Mouse (Mus musculus): ENCODE data around the gene Fam214b. TPM values are rescaled to one million over a fixed set of nuclear protein-coding genes. Genes with fewer than 3 reads are reported as not detected.

Fam214b gene
- total RNA-seq (2021), result 10 to 100 TPM; 26.1 to 30.0 TPM

DNA sequence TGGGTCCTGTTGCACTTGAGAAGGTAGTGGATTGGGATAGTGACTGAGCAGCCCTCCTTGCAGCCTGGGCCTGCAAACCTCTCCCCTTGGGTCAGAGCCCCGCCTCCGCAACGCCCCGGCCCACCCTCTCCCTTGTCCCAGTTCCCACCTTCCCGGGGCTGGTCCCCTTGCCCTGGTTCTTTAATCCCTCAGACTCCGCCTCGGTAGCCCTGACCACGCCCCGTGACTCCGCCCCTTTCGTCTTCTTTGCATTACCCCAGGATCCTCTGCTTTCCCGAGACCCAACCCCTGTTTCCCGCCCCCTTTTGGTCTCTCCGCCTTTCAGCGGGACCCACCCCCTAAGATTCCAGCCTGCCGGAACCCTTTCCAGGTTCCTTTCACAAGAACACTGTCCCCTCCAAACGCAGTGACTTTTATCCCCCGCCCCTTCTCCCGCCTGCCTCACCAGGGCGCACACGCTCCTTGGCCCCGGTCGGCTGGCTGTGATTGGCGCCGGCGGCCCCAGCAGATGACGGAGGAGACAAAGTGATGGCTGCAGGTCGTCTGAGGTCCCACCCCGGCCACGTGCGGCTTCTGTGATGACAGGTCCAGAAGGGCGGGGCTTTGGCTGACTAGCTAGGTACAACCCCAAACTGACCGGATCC is at the start of gene Fam214b:
Fam214b (minus strand) TSS at position 562 of the 644 bp plus-strand sequence.
- DNase-seq, result peak; percentile 97 to 99
- intact Hi-C loops (cut with DNase I), result loop anchor here (2.0 kb wide), 2 partner anchors 199 to 515 kb away; no protein-coding TSS in a partner anchor

- DNase-seq, result no peak
- intact Hi-C loops (cut with DNase I), result no loop called here
Observed at GRCm38 (mm10) chr4:43091183-43091582, 45.2 kb upstream of the Fam214b start.

- intact Hi-C loops (cut with DNase I), result no loop called here
- DNase-seq, result no peak
Observed at GRCm38 (mm10) chr4:43089950-43090349, 43.9 kb upstream of the Fam214b start.

DNA sequence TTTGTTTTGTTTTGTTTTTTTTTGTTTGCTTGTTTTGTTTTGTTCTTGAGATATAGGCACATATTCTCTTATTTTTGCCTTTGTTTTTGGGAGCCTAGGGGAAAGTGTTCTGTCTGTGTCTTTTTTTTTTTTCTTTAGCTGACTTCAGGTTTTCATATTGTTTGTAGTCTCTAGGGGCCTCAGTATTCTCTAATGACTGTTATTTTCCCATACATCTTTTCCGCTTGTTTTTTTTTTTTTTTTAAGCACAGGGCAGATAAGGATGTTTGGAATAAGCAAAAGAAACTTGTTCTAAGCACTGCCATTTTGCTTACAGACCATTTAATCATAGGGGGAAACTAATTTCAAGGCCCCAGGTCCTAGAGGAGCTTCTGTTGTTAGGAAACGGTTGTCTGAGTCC is 36.4 kb upstream of the Fam214b start:
- DNase-seq, result no peak
- intact Hi-C loops (cut with DNase I), result no loop called here

GRCm38 (mm10) chr4:43078071-43078718 is 32.2 kb upstream of the Fam214b start:
- intact Hi-C loops (cut with DNase I), result no loop called here
- DNase-seq, result no peak

DNA sequence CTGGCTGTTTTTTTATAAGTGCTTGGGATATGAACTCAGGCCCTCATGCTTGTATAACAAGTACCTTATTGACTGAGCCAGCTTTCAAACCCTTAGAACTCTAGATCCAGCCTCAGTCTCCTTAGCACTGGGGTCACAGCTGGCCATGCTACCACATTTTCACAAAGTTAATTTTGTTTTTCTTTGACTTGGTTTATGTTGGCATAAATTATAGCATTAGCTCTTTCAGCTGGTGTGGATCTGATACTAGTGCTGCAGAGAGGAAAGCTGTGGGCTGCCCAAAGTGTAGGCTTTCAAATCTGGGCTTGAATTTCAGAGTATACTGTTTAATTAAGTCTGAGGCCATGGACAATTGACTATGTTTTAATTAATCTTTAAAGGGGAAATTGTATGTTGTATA is 28.9 kb upstream of the Fam214b start:
- no peak for DNase-seq
- intact Hi-C loops (cut with DNase I), result no loop called here

GRCm38 (mm10) chr4:43065471-43065870 is 19.5 kb upstream of the Fam214b start:
- DNase-seq, result no peak
- intact Hi-C loops (cut with DNase I), result no loop called here

- intact Hi-C loops (cut with DNase I), result no loop called here
- DNase-seq, result no peak
Observed at GRCm38 (mm10) chr4:43060286-43060685, 14.3 kb upstream of the Fam214b start.

DNA sequence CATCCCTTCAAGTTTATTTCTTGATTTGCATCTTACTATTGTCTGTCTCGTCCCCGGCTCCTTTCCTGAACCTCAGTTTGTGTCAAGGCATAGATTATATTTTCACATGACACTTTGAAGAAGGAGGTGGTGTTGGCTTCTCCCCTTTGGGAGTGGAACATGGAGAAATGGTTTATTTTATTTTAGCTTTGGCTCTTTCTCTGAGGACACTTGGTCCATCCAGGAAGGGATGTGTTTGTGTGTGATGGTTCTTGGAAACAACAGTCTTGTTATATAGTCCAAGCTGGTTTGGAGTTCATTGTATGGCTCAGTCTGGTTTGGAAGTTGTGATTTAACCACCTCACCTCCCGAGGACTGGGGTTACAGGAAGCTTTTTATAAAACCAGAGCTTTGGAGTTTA is 13.7 kb upstream of the Fam214b start:
- intact Hi-C loops (cut with DNase I), result no loop called here
- no peak for DNase-seq

DNA sequence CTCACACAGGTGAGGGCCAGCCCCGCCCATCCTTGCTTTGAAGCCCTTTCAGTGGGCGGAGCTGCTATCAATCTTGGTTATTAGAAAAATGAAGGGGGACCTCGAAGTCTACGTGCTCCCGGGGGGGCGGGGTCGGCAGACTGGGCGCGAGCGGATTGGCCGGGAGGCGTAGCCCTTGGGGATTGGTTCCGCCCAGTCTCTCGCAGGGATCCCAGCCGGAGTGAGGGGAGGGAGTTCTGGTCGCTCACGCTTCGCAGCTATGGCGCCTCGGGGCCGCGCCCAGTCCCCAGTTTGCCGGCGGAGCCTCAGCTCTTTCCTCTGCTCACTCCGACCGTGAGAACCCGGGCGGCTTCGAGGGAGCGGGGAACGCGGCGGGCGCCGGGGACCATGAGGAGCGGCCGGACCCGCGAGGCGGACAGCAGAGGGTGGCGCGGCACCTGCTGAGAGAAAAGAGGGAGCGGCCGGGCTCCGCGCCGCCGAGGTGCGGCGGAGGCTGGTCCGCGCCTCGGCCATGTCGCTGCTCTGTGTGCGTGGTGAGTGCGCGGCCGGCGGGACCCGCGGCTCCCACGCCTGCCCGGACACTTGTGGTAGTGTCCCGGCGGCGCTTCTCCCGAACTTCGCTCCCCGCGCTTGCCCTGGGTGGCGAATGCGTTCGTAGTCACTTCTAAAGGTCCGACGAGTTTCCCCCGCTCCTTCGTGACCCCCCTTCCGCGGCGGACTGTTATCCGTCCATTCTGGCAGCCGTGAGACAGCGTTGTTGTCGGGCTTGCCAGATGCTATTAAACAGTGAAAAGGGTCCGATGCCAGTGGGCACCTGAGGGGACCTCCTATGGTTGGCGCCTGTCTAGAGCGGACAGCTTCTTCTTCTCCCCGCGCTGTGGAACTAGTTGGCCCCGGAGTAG is 13.0 kb upstream of the Fam214b start, which contains the start of gene Unc13b:
Unc13b (plus strand) TSS at position 201 of the 902 bp plus-strand sequence.
- intact Hi-C loops (cut with DNase I), result no loop called here

DNA sequence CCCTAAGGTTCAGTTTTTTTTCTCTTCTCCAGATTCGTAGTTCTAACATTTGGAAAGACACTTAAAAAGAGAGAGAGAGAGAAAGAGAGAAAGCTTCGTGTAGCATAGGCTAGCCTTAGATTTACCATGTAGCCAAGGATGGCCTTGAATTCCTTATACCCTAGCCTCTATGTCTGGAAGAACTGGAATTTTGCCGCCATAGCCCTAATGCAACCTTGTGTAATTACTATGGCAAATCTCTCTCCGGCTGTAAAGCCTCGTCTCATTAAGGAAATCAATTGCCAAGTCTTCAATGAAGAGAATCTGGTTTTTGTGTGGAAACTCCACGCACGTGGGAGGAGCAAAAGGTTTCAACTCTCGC is 12.4 kb upstream of the Fam214b start:
- no peak for DNase-seq
- intact Hi-C loops (cut with DNase I), result no loop called here

More for the DNA sequence above, 13.0 kb upstream of the Fam214b start, which contains the start of gene Unc13b:
- peak; percentile 88 to 89 for DNase-seq

- intact Hi-C loops (cut with DNase I), result no loop called here
- no peak for DNase-seq
Observed at GRCm38 (mm10) chr4:43057654-43058053, 11.6 kb upstream of the Fam214b start.

DNA sequence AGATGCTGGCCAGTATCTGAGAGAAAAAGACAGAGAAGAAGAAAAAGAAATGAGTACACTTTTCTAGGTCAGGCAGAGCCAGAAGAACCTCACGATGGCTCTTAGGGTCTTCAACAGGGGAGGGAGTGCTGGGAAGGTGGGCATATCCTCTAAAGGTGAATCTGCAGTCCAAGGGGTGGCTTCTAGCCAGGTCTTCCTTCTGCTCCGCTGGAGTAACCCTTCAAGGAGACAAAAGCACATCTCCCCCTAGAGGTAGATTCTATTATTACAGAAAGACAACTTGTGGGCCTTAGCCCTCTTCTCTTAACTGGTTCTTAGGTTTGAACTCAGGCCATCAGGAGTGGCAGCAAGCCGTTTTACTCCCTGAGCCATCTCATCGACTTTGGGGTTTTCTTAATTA is 6.6 kb upstream of the Fam214b start:
- DNase-seq, result peak; percentile 43 to 46
- intact Hi-C loops (cut with DNase I), result no loop called here

DNA sequence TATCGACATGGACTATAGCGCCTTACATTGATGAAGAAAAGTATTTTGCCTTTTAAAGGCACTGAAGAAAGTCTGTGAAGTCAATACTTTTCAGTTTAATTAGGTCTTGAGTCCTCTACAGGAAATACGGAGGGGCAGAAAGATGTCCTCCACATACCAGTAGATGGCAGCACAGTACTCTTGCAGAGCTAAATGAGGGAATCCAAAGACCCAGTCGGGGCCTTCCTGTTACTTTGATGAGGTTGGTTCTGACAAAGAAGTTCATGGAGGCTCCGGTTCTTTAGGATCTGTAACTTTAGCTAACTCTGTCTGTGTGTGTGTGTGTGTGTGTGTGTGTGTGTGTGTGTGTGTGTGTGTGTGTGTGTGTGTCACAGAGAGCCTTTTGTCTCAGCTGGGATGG is 1.2 kb upstream of the Fam214b start:
- peak; percentile 63 to 66 for DNase-seq
- intact Hi-C loops (cut with DNase I), result loop anchor here (1.0 to 2.0 kb wide), 4 partner anchors 68 to 514 kb away; no protein-coding TSS in a partner anchor

- intact Hi-C loops (cut with DNase I), result loop anchor here (1.0 to 2.0 kb wide), 4 partner anchors 69 to 514 kb away; no protein-coding TSS in a partner anchor
- no peak for DNase-seq
Observed at GRCm38 (mm10) chr4:43046607-43047006, 587 bp upstream of the Fam214b start.

DNA sequence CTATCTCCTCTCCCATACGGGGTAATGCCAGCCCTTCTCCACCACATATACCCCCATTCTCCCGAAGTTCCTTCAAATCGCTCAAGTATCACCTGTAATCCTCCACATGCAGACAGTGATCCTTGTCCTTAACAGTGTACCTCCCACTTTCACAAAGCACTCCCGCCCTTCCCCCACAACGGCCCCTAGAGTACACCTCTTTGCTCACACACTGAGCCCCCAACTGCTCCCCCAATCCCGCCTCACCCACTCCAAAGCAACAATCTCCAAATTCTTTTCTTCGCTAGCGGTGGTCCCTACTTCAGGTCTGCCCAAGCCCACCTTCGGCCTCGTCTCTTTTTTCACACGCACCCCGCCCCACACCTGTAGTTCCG is 748 bp downstream of the Fam214b start:
- no peak for DNase-seq
- intact Hi-C loops (cut with DNase I), result no loop called here

- intact Hi-C loops (cut with DNase I), result no loop called here
- peak; percentile 44 to 52 for DNase-seq
Observed at GRCm38 (mm10) chr4:43044673-43045072, 1.3 kb downstream of the Fam214b start.

DNA sequence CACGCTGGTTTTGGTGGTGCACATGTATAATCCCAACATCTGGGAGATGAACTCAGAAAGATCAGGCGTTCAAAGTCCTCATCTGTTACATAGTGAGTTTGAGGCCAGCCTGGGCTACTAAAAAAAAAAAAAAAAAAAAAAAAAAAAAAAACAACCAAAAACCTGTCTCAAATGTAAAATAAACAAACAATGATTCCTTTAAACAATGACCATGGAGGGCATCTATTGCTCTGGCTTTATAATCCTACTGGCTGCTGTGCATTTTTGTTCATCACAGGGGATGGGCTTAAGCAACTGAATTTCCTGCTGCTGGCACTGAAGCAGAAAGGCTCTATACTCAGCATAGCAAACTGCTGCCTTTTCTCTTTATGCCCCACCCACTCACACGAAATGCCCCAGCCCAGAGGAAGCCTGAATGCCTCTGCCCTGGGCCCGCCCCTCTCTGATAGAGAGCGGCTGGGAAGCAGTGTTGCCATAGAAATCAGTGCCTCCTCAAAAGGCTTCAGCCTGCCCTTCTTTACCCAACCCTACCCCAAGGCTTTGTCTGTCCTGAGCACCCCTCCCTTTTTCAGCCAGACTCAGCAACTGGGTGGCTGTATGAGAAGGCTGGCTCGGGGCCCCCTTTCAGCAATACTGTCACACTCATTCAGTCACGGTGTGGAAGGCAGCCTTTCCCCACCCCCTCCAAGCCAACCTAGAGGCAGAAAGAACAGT is 2.2 kb downstream of the Fam214b start:
- intact Hi-C loops (cut with DNase I), result no loop called here
- DNase-seq, result peak; percentile 57 to 62

DNA sequence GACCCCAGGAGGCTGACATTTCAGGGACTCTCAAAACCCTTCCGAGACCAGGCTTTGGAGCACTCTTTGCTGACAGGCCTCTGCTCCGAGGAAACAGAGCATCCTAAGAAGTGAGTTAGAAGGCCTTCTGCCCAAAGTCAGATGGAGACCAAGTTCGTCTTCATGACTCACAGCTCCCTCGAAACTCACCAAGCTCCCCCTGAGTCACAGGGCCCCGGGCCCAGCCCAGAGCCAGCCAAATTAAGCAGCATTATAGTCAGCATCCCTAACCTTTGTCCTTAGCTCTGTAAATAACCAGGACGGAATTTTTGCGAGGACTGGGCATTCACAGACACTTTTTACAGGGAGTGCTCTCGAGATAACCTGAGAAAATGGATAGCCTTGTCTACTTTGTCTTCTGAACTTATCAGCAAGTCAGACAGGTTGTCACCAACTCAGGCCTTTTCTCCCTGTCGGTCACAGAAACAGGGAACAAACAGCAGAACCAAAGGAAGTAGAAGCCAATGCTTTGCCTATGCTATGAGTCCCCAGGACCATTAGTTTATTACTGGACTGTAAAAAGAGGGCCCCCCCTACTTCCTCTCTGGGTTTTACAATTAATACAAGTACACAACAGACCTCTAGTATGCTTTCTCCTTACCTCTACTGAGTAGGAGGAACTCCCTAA is 5.0 kb downstream of the Fam214b start:
- DNase-seq, result no peak
- intact Hi-C loops (cut with DNase I), result no loop called here

GRCm38 (mm10) chr4:43040114-43040572 is 5.9 kb downstream of the Fam214b start:
- DNase-seq, result peak; percentile 91 to 93
- intact Hi-C loops (cut with DNase I), result no loop called here
